Mouse (Mus musculus): Measurements from ENCODE around the gene Gna13. TPM values are rescaled to one million over a fixed set of nuclear protein-coding genes. Genes with fewer than 3 reads are reported as not detected.

The Gna13 gene
- total and polyA plus RNA-seq, 3 experiments = 51.0 to 102 (median 56.6) TPM

DNA sequence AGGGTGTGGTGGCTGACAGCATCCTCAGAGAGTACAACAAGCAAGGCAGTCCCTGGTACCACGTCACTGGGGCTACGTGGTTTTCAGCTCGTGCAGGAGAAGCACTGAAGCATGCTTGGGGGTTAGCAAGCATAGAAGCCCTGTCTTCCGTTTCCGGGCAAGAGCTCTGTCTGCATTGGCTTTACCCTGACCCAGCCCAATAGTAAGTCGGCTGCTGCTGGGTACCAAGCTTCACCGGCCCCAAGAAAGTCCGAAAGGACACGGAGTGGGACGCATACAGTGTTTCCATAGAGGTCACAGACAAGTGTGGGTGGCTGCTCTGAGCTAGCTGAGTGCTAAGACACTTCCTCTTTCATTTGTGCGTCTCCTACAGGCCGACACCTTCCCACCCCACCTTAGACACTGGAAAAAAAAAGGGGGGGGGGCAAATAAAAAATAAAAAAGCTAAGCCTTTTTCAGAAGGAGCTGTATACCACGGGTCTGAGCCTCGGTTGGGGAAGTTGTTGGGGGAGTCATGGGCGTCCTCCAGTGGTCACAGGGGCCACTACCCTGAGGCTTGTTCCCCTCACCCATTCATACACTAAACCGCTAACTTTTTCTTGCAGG lies 57.4 kb downstream of the Gna13 start (continued):
- TF ChIP-seq MYB (IDR thresholded peaks at IDR 0.05; ENCODE audit: low read depth, low read length) (no peak), ZKSCAN1 (IDR thresholded peaks at IDR 0.05; ENCODE audit: low read depth, low read length) (no peak), GABPA (IDR thresholded peaks at IDR 0.05; ENCODE audit: low read depth, low read length) (no peak), NRF1 (IDR thresholded peaks at IDR 0.05; ENCODE audit: insufficient read depth, low read depth, low read length, poor library complexity, severe bottlenecking) (no peak), ZC3H11A (IDR thresholded peaks at IDR 0.05; ENCODE audit: low read depth, low read length) (peak; percentile 23; the same call in 1 of the 2 replicates), ELF1 (IDR thresholded peaks at IDR 0.05; ENCODE audit: low read depth, low read length) (peak; percentile 19; the same call in 1 of the 2 replicates), UBTF (IDR thresholded peaks at IDR 0.05; ENCODE audit: borderline replicate concordance, insufficient read depth, low read depth, low read length) (no peak), USF1 (IDR thresholded peaks at IDR 0.05; ENCODE audit: low read depth, low read length) (no peak), KAT2A (conservative IDR thresholded peaks at IDR 0.05; ENCODE audit: low read depth, low read length) (no peak), CTCF (IDR thresholded peaks at IDR 0.05 in 2 of 3, conservative IDR thresholded peaks at IDR 0.05 in 1 of 3; ENCODE audit: control insufficient read depth in 1 of 3, insufficient read depth in 1 of 3, low read depth in 2 of 3, low read length in 3 of 3, poor library complexity in 1 of 3, severe bottlenecking in 1 of 3) (peak; percentile 20 to 43 (median 39); a peak in 5 of 6 replicates), TCF12 (IDR thresholded peaks at IDR 0.05; ENCODE audit: low read depth, low read length) (peak; percentile 46), BHLHE40 (IDR thresholded peaks at IDR 0.05; ENCODE audit: borderline replicate concordance, low read depth, low read length) (peak; percentile 86; the same call in 1 of the 2 replicates)

DNA sequence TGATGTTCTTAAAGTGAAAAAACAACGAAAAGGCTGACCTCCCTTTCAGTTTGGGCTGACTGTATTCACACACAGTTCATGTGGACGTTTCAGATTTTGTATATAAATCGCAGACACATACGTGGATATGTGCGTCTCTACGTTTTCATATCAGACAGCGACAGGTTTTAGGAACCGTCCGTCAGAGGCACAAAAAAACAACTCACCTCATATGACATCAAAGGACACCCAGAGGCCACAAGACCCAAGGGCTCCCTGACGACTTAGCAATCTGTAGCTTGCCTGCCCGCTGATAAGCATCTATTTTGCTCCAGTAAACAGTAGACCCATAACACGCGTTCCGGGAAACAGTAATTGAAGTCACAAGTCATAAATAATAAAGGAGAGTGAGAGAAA lies 57.9 kb downstream of the Gna13 start:
- Histone ChIP-seq H3K9me3 (replicated peaks; ENCODE audit: insufficient read depth, low read length) (no peaks in the 10 kb centered on the region), H3K9ac (ENCODE audit: control insufficient read depth, low read depth, low read length, poor library complexity, severe bottlenecking) (peak overlapping the region; percentile 75), H3K36me3 (ENCODE audit: control insufficient read depth in 1 of 2, insufficient read depth in 2 of 2, low read length in 2 of 2) (peaks cover 0 to 5% of the 10 kb centered on the region in 2 experiments; a peak in 1 of 4 replicates), H3K27me3 (ENCODE audit: control insufficient read depth in 1 of 2, insufficient read depth in 2 of 2, low read length in 2 of 2) (no peaks in the 10 kb centered on the region), H3K27ac (ENCODE audit: control insufficient read depth, low read depth, low read length) (peak overlapping the region; percentile 55), H3K4me3 (ENCODE audit: control insufficient read depth in 1 of 2, insufficient read depth in 1 of 2, low read depth in 2 of 2, low read length in 2 of 2) (peak overlapping the region; percentile 76 to 77), H3K4me1 (ENCODE audit: control insufficient read depth in 1 of 2, insufficient read depth in 2 of 2, low read length in 2 of 2) (peaks cover 8 to 12% of the 10 kb centered on the region in 2 experiments; a peak in 3 of 4 replicates), H3K79me2 (ENCODE audit: control insufficient read depth, insufficient read depth, low read length, poor library complexity) (no peaks in the 10 kb centered on the region; the same call in 1 of the 2 replicates)
- peak; percentile 84 for DNase-seq (ENCODE audit: low read depth, low spot score)
- TF ChIP-seq GABPA (IDR thresholded peaks at IDR 0.05; ENCODE audit: low read depth, low read length) (no peak), CHD1 (IDR thresholded peaks at IDR 0.05; ENCODE audit: low read depth, low read length) (no peak), MEF2A (IDR thresholded peaks at IDR 0.05; ENCODE audit: extremely low read depth, insufficient replicate concordance, low read depth, low read length, poor library complexity, severe bottlenecking) (no peak), MYB (IDR thresholded peaks at IDR 0.05; ENCODE audit: low read depth, low read length) (no peak), BHLHE40 (IDR thresholded peaks at IDR 0.05; ENCODE audit: borderline replicate concordance, low read depth, low read length) (no peak), RAD21 (IDR thresholded peaks at IDR 0.05; ENCODE audit: low read depth, low read length) (no peak), MAFK (IDR thresholded peaks at IDR 0.05; ENCODE audit: borderline replicate concordance, low read depth, low read length) (no peak), SMC3 (IDR thresholded peaks at IDR 0.05; ENCODE audit: low read depth, low read length) (no peak), USF2 (IDR thresholded peaks at IDR 0.05; ENCODE audit: borderline replicate concordance in 1 of 2, insufficient read depth in 1 of 2, low read depth in 1 of 2, low read length in 2 of 2) (no peak), RCOR1 (IDR thresholded peaks at IDR 0.05; ENCODE audit: low read depth, low read length) (no peak), EP300 (IDR thresholded peaks at IDR 0.05; ENCODE audit: low read depth in 1 of 2, low read length in 2 of 2) (peak; percentile 24 to 44; a peak in 1 of 4 replicates), UBTF (IDR thresholded peaks at IDR 0.05; ENCODE audit: borderline replicate concordance, insufficient read depth, low read depth, low read length) (no peak), POLR2A (IDR thresholded peaks at IDR 0.05; ENCODE audit: control insufficient read depth in 1 of 2, insufficient read depth in 1 of 2, low read depth in 1 of 2, low read length in 2 of 2, poor library complexity in 1 of 2) (no peak), CHD2 (IDR thresholded peaks at IDR 0.05; ENCODE audit: low read length) (no peak), KAT2A (conservative IDR thresholded peaks at IDR 0.05; ENCODE audit: low read depth, low read length) (no peak), USF1 (IDR thresholded peaks at IDR 0.05; ENCODE audit: low read depth, low read length) (no peak), MAX (IDR thresholded peaks at IDR 0.05; ENCODE audit: low read length) (peak; percentile 35; the same call in 1 of the 2 replicates), TBP (IDR thresholded peaks at IDR 0.05; ENCODE audit: low read depth, low read length) (no peak), CTCF (IDR thresholded peaks at IDR 0.05 in 2 of 3, conservative IDR thresholded peaks at IDR 0.05 in 1 of 3; ENCODE audit: control insufficient read depth in 1 of 3, insufficient read depth in 1 of 3, low read depth in 2 of 3, low read length in 3 of 3, poor library complexity in 1 of 3, severe bottlenecking in 1 of 3) (no peak), ELF1 (IDR thresholded peaks at IDR 0.05; ENCODE audit: low read depth, low read length) (no peak), ZMIZ1 (IDR thresholded peaks at IDR 0.05; ENCODE audit: low read depth, low read length) (peak; percentile 28; the same call in 1 of the 2 replicates), SIN3A (IDR thresholded peaks at IDR 0.05; ENCODE audit: low read length) (no peak), ZNF384 (IDR thresholded peaks at IDR 0.05; ENCODE audit: low read depth, low read length) (no peak), POLR2AphosphoS5 (IDR thresholded peaks at IDR 0.05; ENCODE audit: borderline replicate concordance, low read depth, low read length) (no peak), ETS1 (IDR thresholded peaks at IDR 0.05; ENCODE audit: low read depth, low read length) (peak; percentile 48; the same call in 1 of the 2 replicates), GATA1 (IDR thresholded peaks at IDR 0.05; ENCODE audit: low read depth, low read length) (peak; percentile 87), POLR2AphosphoS2 (IDR thresholded peaks at IDR 0.05; ENCODE audit: low read length) (no peak), ZC3H11A (IDR thresholded peaks at IDR 0.05; ENCODE audit: low read depth, low read length) (no peak)

All from MEL (cell line).